Mouse (Mus musculus) lung, embryonic 16.5 days (tissue): ENCODE data around the gene Gm6096. TPM values are rescaled to one million over a fixed set of nuclear protein-coding genes. Genes with fewer than 3 reads are reported as not detected.
"Not testable (repeated sequence)": the region's sequence is repeated elsewhere in the genome, so short reads cannot be mapped to it uniquely, and the experiment has no call there.

ENCODE experiments used
- ATAC-seq: fragments of 200-750 bp; cut with Nextera tagmentation; 2 replicates; pipeline ENCODE4 v1.8.0; 2017; ENCODE audit warnings: low read depth, mild to moderate bottlenecking, moderate library complexity
- H3K27ac ChIP-seq: fragments of 300-500 bp; sonication (generic); 2 replicates; pipeline ENCODE4 v1.5.1; 2014; ENCODE audit warnings: mild to moderate bottlenecking, control low read depth, low read length
- H3K27me3 ChIP-seq: fragments of 300-500 bp; sonication (generic); 2 replicates; pipeline ENCODE4 v1.6.1; 2014; ENCODE audit warnings: low read depth, low read length, mixed read lengths; ENCODE audit not compliant: control insufficient read depth, insufficient read depth
- H3K36me3 ChIP-seq: fragments of 300-500 bp; sonication (generic); 2 replicates; pipeline ENCODE4 v1.6.1; 2014; ENCODE audit warnings: low read length; ENCODE audit not compliant: control insufficient read depth, insufficient read depth
- H3K4me1 ChIP-seq: fragments of 300-500 bp; sonication (generic); replicated peaks from 2 replicates; pipeline ENCODE4 v1.6.1; 2014; ENCODE audit warnings: low read length, mixed read lengths; ENCODE audit not compliant: control insufficient read depth, insufficient read depth
- H3K4me2 ChIP-seq: fragments of 300-500 bp; sonication (generic); 2 replicates; pipeline ENCODE4 v1.6.1; 2014; ENCODE audit warnings: low read depth, low read length, control low read depth
- H3K4me3 ChIP-seq: fragments of 300-500 bp; sonication (generic); 2 replicates; pipeline ENCODE4 v1.5.1; 2014; ENCODE audit warnings: mild to moderate bottlenecking, low read length, control low read depth
- H3K9ac ChIP-seq: fragments of 300-500 bp; sonication (generic); 2 replicates; pipeline ENCODE4 v1.6.1; 2014; ENCODE audit warnings: low read length, control low read depth
- H3K9me3 ChIP-seq: fragments of 300-500 bp; sonication (generic); 2 replicates; pipeline ENCODE4 v1.6.1; 2016; ENCODE audit warnings: low read length; ENCODE audit not compliant: control insufficient read depth
- WGBS: fragments of 180-500 bp; shearing (Covaris S2); extraction: QIAGEN DNeasy Blood & Tissue Kit; methylation state at CpG from one replicate; pipeline ENCODE4 v1.1.7; 2014; 5-methylcytosine and 5-hydroxymethylcytosine counted together
- polyA plus RNA-seq: library from polyadenylated mRNA; unstranded; fragments of >200 nt; fragmentation: Nextera tagmentation; extraction: Ambion mirVana; gene quantifications from 2 replicates; pipeline ENCODE4 v1.2.1, GENCODE M21; 2015

The Gm6096 gene
- polyA plus RNA-seq = not detected in 2 replicates

DNA sequence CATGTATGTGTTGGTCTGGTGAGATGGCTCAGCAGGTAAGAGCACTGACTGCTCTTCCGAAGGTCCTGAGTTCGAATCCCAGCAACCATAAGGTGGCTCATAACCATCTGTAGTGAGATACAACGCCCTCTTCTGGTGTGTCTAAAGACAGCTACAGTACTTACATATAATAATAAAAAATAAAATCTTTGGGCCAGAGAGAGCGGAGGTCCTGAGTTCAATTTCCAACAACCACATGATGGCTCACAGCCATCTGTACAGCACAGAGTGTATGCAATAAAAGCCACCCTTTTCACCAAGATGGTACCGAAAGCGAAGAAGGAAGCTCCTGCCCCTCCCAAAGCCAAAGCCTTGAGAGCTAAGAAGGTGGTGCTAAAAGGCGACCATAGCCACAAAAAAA lies at the start of gene Gm6096:
TSS of gene Gm6096 (plus strand) at position 301 of the 400 bp plus-strand sequence.
- no peaks in the 10 kb centered on the region for H3K4me1 ChIP-seq
- ATAC-seq = no peak
- 93% methylated on average over 7 of the region's 7 CpGs for WGBS
- no peak within 1 kb of the TSS for H3K27ac ChIP-seq
- H3K9me3 ChIP-seq = no peaks in the 10 kb centered on the region
- peaks cover 33% of the 10 kb centered on the region for H3K36me3 ChIP-seq
- H3K4me3 ChIP-seq = no peak within 1 kb of the TSS
- H3K4me2 ChIP-seq = no peak within 1 kb of the TSS
- H3K9ac ChIP-seq = no peak within 1 kb of the TSS
- H3K27me3 ChIP-seq = no peaks in the 10 kb centered on the region

DNA sequence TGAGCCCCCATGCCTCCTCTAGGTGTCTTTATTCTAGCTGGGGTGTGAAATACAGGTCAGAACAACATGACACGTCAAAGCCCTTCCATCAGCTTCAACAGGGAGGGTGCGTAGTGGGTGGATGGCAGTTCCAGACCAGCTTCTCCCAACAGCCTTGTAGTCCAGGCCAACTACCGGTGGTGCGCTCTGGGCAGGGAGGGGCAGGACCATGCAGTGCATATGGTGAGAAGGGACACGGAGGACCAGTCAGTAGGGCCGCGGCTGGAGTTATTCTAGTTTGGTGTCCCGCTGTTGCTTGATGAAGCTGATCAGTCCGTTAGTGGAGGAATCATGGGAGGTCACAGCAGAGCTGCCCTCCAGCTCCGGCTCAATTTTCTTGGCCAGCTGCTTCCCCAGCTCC lies 48.7 kb upstream of the Gm6096 start:
- not testable (repeated sequence) for H3K27me3 ChIP-seq, H3K9ac ChIP-seq, H3K4me2 ChIP-seq, H3K9me3 ChIP-seq, H3K4me1 ChIP-seq, H3K4me3 ChIP-seq, ATAC-seq, H3K27ac ChIP-seq
- H3K36me3 ChIP-seq = peaks cover 55% of the 10 kb centered on the region
- 87% methylated on average over 10 of the region's 10 CpGs for WGBS

DNA sequence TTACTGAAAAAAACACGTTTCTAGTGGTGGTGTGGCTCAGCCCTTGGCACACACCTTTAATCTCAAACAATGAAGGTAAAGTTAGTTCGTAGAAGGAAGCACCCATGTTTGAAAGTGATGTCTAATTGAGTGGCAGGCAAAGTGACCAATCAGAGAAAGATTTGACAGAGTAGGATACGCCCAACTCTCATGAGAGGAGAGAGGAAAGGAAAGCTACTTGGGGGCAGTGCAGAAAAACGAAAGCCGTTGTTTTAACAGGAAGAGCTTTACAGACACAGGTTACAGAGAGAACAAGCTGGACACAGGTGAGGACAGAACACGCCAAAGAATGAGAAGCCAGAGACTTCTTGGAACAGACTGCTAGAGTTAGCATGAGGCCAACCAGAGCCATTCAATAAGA lies 44.5 kb upstream of the Gm6096 start:
- H3K27ac ChIP-seq = no peak overlapping the region
- peaks cover 58% of the 10 kb centered on the region for H3K36me3 ChIP-seq
- ATAC-seq = no peak
- no peak overlapping the region for H3K4me3 ChIP-seq
- H3K27me3 ChIP-seq = no peaks in the 10 kb centered on the region
- 86% methylated on average over 6 of the region's 6 CpGs for WGBS
- no peaks in the 10 kb centered on the region for H3K9me3 ChIP-seq
- no peak overlapping the region for H3K9ac ChIP-seq
- no peak overlapping the region for H3K4me2 ChIP-seq
- no peaks in the 10 kb centered on the region for H3K4me1 ChIP-seq

GRCm38 (mm10) chr7:34208027-34208745 lies 42.7 kb upstream of the Gm6096 start:
- Histone ChIP-seq H3K4me2 (no peak overlapping the region), H3K9ac (no peak overlapping the region), H3K27me3 (no peaks in the 10 kb centered on the region), H3K9me3 (no peaks in the 10 kb centered on the region), H3K36me3 (peaks cover 60% of the 10 kb centered on the region), H3K4me3 (no peak overlapping the region), H3K27ac (no peak overlapping the region), H3K4me1 (no peaks in the 10 kb centered on the region)
- ATAC-seq = no peak
- WGBS = 87% methylated on average over 9 of the region's 9 CpGs

DNA sequence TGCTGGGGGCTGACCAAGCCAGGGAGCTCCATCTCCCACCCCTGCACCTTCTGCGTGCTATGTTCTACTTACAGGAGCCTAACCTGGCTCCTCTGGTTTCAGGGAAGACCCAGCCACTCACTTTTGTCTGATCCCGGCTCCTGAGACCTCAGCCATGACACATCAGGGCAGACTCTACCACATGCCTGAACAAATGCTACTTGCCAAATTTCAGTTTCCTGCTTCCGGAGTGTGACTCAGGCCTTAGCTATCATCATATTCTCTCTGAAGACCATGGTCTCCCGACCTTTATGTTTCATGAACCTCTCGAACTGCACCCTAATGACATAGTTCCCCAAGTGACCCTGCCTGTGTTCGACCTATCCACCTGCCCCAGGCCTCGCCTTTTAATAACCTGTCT lies 37.6 kb upstream of the Gm6096 start:
- Histone ChIP-seq H3K36me3 (peaks cover 47% of the 10 kb centered on the region), H3K27me3 (no peaks in the 10 kb centered on the region), H3K27ac (no peak overlapping the region), H3K9ac (no peak overlapping the region), H3K4me2 (no peak overlapping the region), H3K9me3 (no peaks in the 10 kb centered on the region), H3K4me3 (no peak overlapping the region), H3K4me1 (no peaks in the 10 kb centered on the region)
- no peak for ATAC-seq
- WGBS = 85% methylated on average over 7 of the region's 7 CpGs

DNA sequence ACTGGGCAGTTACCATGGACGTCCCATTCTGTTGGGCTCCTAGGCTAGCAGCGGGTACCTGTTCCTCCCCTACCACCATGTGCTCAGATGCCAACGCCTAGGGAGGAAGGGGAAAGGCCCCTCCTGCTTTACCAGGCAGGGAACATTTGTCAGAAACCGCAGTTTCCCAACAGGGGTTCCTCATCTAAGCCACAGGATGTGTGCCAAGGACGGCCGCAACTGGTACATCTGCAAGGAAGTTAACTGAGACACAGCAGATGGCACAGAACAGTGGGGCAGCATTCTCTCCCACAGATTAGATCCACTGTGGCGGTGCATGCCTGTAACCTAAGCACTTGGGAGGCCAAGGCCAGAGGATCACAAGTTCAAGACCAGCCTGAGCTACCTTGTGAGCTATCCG lies 36.2 kb upstream of the Gm6096 start:
- Histone ChIP-seq H3K4me1 (no peaks in the 10 kb centered on the region), H3K27me3 (no peaks in the 10 kb centered on the region), H3K9me3 (no peaks in the 10 kb centered on the region), H3K36me3 (peaks cover 50% of the 10 kb centered on the region), H3K4me3 (no peak overlapping the region), H3K9ac (no peak overlapping the region), H3K27ac (no peak overlapping the region), H3K4me2 (no peak overlapping the region)
- WGBS = 89% methylated on average over 8 of the region's 8 CpGs
- ATAC-seq = no peak

DNA sequence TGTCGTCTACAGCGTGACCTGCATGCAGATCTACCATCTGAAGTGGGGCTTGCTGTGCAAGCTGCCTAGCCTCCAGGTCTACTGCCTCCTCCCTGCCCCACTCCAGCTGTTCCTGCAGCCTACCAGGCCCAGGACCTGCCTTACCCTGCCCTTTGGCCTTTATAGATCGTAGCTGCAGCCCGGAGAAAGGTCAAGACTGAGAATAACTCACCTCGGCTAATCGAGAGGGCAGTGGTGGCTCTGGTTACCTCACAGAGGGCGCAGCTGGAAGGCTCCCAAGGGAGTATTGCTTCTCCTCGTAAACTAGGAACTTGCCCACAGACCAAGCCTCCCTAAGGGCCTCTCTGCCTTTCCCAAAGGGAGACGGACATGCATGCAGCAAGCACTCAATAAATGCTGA lies 35.4 kb upstream of the Gm6096 start:
- no peak overlapping the region for H3K4me2 ChIP-seq
- no peak overlapping the region for H3K4me3 ChIP-seq
- WGBS = 83% methylated on average over 9 of the region's 9 CpGs
- H3K27ac ChIP-seq = no peak overlapping the region
- ATAC-seq = no peak
- H3K4me1 ChIP-seq = no peaks in the 10 kb centered on the region
- no peak overlapping the region for H3K9ac ChIP-seq
- no peaks in the 10 kb centered on the region for H3K27me3 ChIP-seq
- H3K9me3 ChIP-seq = no peaks in the 10 kb centered on the region
- H3K36me3 ChIP-seq = peaks cover 52% of the 10 kb centered on the region

- H3K36me3 ChIP-seq = peaks cover 54% of the 10 kb centered on the region
- no peak overlapping the region for H3K4me3 ChIP-seq
- ATAC-seq = no peak
- no peak overlapping the region for H3K27ac ChIP-seq
- WGBS = 91% methylated on average over 10 of the region's 10 CpGs
- no peaks in the 10 kb centered on the region for H3K4me1 ChIP-seq
- H3K4me2 ChIP-seq = no peak overlapping the region
- no peaks in the 10 kb centered on the region for H3K27me3 ChIP-seq
- H3K9me3 ChIP-seq = no peaks in the 10 kb centered on the region
- H3K9ac ChIP-seq = no peak overlapping the region
Observed at GRCm38 (mm10) chr7:34216474-34216873, 34.4 kb upstream of the Gm6096 start.

DNA sequence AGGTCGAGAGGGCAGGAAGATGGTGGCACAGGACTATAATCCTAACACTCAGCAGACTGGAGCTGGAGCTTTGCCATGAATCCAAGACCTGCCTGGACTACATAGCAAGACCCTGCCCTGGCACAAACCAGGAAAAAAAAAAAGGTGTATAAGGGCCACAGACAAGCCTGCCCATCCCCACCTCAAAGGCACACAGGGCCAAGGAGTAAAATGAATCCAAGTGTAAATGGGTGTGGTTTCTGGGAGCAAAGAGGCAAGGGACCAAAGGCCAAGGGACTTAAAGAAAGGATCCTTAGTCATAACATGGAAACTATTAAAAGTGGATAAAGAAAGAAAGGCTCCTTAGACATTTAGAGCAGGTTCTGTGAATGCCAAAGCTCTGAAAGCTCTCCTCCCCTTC lies 32.3 kb upstream of the Gm6096 start:
- H3K9ac ChIP-seq = no peak overlapping the region

More for the DNA sequence above, 32.3 kb upstream of the Gm6096 start:
- no peak overlapping the region for H3K4me3 ChIP-seq
- H3K4me1 ChIP-seq = no peaks in the 10 kb centered on the region
- no peak for ATAC-seq
- no peaks in the 10 kb centered on the region for H3K27me3 ChIP-seq
- no peaks in the 10 kb centered on the region; the same call in 1 of the 2 replicates for H3K9me3 ChIP-seq
- H3K27ac ChIP-seq = no peak overlapping the region
- peaks cover 56% of the 10 kb centered on the region for H3K36me3 ChIP-seq
- 59% methylated on average over 1 of the region's 1 CpGs for WGBS
- no peak overlapping the region for H3K4me2 ChIP-seq
